Mouse (Mus musculus) urinary bladder, postnatal 36 days (tissue): ENCODE data around the gene Tmem119.
A peak's percentile ranks its signal among the peaks of the same experiment; 100 is the strongest.

Experiments
- DNase-seq, 2 experiments: peaks; one replicate each; pipeline ENCODE4 v3.0.0; 2022; ENCODE audit warnings: low spot score in 2 of 2, mixed read lengths in 1 of 2

Gene Tmem119

GRCm38 (mm10) chr5:113800280-113800679 lies at the start of gene Tmem119:
Gene Tmem119, minus strand, starts transcription at chr5:113800516.
- peak in 1 of 2 experiments; percentile 59 for DNase-seq

GRCm38 (mm10) chr5:113847636-113848035 lies 47.3 kb upstream of the Tmem119 start:
- no peak for DNase-seq

- no peak for DNase-seq
These were observed 46.3 kb upstream of the Tmem119 start for GRCm38 (mm10) chr5:113846656-113847055.

DNA sequence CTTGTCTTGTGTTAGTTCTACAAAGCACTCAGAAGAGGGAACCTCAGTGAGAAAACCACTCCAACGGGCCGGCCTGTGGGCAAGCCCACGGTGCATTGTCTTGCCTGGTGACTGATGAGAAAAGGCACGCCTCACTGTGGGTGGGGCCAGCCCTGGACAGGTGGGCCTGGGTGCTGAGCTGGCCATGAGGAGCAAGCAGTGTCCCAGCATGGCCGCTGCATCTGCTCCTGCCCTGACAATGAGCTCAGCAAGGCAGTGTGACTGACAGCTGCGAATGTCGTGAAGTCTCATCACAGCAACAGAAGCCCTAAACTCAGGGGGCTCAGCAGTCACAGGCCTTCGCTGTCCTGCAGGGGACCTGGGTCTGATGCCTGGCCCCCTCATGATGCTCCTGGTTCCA lies 45.3 kb upstream of the Tmem119 start:
- DNase-seq: no peak

DNA sequence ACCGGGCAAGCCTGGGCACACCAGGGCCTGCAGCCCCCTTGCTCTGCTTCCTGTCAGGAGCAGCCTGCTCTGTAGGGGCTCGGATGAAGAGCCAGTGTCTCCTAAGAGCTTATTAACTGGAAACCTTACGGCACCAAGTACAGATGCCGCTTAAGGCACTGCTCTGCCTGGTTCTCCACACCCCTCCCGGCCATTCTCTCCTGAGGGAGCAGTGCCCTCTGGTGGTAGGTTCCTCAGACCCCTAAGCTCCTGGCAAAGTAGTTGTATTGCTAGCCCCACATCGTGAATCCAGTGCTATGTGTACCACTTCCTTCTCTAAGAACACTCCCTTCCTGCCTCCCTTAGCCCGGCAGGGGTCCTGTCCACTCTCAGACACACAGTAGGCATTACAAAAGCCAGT lies 44.4 kb upstream of the Tmem119 start:
- peak; percentile 71 to 73 for DNase-seq

DNA sequence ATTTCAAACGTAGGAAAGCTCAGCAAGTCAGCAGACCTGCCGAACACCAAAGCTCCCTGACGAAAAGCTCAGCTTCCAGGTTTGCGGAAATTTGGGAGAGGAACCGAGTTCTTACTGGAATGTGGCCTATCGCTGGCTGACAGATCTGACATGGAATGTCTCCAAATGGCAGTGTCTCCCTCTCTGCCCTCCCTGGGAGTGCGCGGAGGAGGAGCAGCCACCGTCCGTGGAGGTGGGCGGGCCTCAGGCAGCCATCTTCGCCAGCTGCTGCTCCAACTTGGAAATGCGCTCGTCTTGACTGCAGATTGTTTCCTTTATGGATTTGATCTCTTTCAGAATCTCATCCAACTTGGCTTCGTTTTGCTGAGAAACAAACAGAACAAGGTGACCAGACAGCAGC lies 43.8 kb upstream of the Tmem119 start:
- DNase-seq: no peak

DNA sequence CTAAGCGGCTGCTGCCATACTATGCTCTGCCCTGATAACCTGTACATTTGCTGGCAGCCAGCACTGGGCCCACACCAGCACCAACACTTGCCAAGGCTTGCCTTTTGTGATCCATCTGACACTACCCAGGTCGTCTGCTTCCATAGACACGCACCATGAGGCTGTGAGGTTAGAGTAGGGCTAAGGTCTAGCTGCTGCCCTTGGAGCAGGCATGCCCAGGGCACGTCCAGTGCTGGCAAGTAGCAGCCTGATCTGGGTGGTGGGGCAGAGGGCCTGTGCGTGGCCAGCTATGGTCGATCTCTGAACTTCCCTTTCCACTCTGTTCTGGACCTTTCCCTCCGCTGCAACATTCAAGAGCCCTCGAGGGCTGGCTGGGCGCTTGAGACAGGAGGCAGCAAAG lies 42.6 kb upstream of the Tmem119 start:
- peak in 1 of 2 experiments; percentile 56 for DNase-seq

DNA sequence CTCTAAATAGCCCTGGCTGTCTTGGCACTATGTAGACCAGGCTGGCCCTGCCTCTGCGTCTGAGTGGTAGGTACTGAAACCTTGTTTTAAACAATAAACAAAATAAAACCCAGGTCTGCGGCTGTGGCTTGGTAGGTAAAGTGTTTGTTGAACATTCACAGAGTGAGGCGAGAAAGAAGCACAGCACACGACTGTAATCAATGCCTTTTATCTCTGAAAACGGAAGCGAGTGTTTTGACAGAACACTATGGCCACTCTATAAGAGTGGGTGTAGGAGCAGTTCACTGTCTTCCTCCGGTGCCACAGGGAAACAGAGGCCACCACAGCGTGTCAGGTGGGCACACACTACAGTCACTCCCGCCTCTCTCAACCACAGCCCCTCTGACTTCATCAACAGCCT lies 41.9 kb upstream of the Tmem119 start:
- DNase-seq: no peak

- no peak for DNase-seq
These were observed 41.2 kb upstream of the Tmem119 start for GRCm38 (mm10) chr5:113841243-113842225.

- no peak for DNase-seq
These were observed 40.1 kb upstream of the Tmem119 start for GRCm38 (mm10) chr5:113840443-113840842.

GRCm38 (mm10) chr5:113836961-113837360 lies 36.6 kb upstream of the Tmem119 start:
- no peak for DNase-seq

GRCm38 (mm10) chr5:113833316-113833947 lies 33.1 kb upstream of the Tmem119 start:
- no peak for DNase-seq

- DNase-seq: no peak
These were observed 32.2 kb upstream of the Tmem119 start, which contains the start of gene Selplg for GRCm38 (mm10) chr5:113832490-113832901. Gene Selplg, minus strand, starts transcription at chr5:113832644.

DNA sequence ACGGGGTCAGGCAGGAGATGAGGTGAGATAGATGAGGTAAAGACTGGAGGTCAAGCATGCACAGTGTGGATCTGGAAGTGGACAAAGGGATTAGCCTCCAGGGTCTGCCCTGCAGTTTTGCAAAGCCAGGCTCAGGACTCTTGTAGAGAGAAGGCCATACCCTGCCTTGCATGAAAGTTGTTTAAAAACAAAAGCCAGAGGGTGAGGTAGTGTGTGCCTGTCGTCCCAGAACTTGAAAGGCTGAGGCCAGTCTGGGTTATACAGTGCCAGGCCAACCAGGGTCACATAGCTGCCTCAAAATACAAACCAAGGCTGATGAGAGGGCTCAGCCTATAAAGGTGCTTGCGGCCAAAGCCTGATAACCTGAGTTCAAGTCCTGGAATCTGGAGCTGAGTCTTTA lies 31.4 kb upstream of the Tmem119 start:
- no peak for DNase-seq

- DNase-seq: no peak
These were observed 30.5 kb upstream of the Tmem119 start for GRCm38 (mm10) chr5:113830796-113831195.

- DNase-seq: peak in 1 of 2 experiments; percentile 40
These were observed 30.0 kb upstream of the Tmem119 start for GRCm38 (mm10) chr5:113830292-113830643.

GRCm38 (mm10) chr5:113829566-113830291 lies 29.4 kb upstream of the Tmem119 start:
- no peak for DNase-seq

DNA sequence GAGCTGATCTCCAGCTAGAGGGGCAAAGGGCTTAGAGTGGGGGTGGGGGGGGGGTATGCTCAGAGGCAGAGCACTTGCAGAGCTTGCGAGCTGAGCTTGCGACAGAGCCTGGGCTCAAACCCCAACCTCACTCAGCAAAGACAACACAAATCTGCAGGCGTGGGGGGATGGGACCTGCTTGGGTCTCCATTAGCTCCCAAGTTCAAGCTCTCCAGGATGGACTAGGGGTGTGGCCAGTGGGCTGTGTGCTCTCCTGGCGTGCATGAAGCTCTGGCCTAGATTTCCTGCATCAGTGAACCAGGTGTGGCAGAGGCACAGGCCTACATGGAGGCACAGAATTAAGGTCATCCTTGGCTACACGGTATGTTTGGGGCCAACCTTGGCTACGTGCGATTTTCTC lies 28.2 kb upstream of the Tmem119 start:
- DNase-seq: no peak

GRCm38 (mm10) chr5:113827991-113828411 lies 27.7 kb upstream of the Tmem119 start:
- no peak for DNase-seq

DNA sequence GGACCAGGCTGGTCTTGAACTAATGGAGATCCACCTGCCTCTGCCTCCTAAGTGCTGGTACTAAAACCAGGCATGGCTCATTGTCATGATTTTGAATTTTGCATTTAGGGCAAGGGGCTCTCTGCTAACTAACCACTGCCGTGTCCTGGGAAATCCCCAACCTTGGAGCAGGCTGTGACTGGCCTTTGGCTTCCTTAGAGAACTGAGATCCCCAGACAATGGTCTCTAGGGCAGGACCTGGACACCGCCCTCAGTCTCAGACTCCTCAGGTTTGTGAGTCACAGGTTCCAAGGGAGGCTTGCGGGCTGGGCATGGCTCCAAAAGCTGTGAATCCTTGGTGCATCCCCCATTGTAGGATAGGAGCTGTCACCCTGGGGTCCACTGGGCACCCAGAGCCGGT lies 26.3 kb upstream of the Tmem119 start:
- no peak for DNase-seq

GRCm38 (mm10) chr5:113825558-113825957 lies 25.2 kb upstream of the Tmem119 start:
- DNase-seq: no peak

- no peak for DNase-seq
These were observed 23.9 kb upstream of the Tmem119 start for GRCm38 (mm10) chr5:113824228-113824627.
